Mouse (Mus musculus) heart, adult 2 months (tissue): ENCODE measurements around the gene A4galt.

Source experiments
- CTCF ChIP-seq: fragments of 200-600 bp; IDR thresholded peaks from 2 replicates; pipeline ENCODE4 v1.8.1; 2022; ENCODE audit warnings: antibody characterized with exemption, mild to moderate bottlenecking, moderate library complexity
- EP300 ChIP-seq: fragments of 200-500 bp; IDR thresholded peaks from 2 replicates; pipeline ENCODE4 v1.6.1; 2011; ENCODE audit warnings: low read depth, low read length, control low read depth; ENCODE audit not compliant: insufficient read depth
- POLR2A ChIP-seq: fragments of 200-500 bp; IDR thresholded peaks from 2 replicates; pipeline ENCODE4 v1.6.1; 2011; ENCODE audit warnings: mild to moderate bottlenecking, low read depth, low read length, control low read depth; ENCODE audit not compliant: insufficient read depth

GRCm38 (mm10) chr15:83256491-83256890, 4.9 kb upstream of the A4galt start:
- TF ChIP-seq EP300 (no peak), POLR2A (no peak), CTCF (no peak)
